Mouse (Mus musculus): ENCODE data around the gene Erbb2. TPM values are rescaled to one million over a fixed set of nuclear protein-coding genes. Genes with fewer than 3 reads are reported as not detected.

Erbb2 gene
- polyA plus RNA-seq, 1 experiment, result 3.0 TPM

GRCm38 (mm10) chr11:98384721-98385637 lies 27.3 kb upstream of the Erbb2 start:
- no peak for DNase-seq (ENCODE audit: extremely low spot score in 1 of 2, low spot score in 1 of 2)

- DNase-seq (ENCODE audit: extremely low spot score in 1 of 2, low spot score in 1 of 2), result no peak
Measured at GRCm38 (mm10) chr11:98385638-98386585, 26.4 kb upstream of the Erbb2 start, which contains the start of gene Pnmt. Gene Pnmt (plus strand): TSS chr11:98386450.

- no peak for DNase-seq (ENCODE audit: extremely low spot score in 1 of 2, low spot score in 1 of 2)
Measured at GRCm38 (mm10) chr11:98386596-98386995, 25.7 kb upstream of the Erbb2 start.

- no peak for DNase-seq (ENCODE audit: extremely low spot score in 1 of 2, low spot score in 1 of 2)
Measured at GRCm38 (mm10) chr11:98387056-98387577, 25.2 kb upstream of the Erbb2 start.

- no peak for DNase-seq (ENCODE audit: extremely low spot score in 1 of 2, low spot score in 1 of 2)
Measured at GRCm38 (mm10) chr11:98388282-98388681, 24.0 kb upstream of the Erbb2 start.

GRCm38 (mm10) chr11:98389221-98389780 lies 23.0 kb upstream of the Erbb2 start:
- peak in 1 of 2 experiments; percentile 83 for DNase-seq (ENCODE audit: extremely low spot score in 1 of 2, low spot score in 1 of 2)

GRCm38 (mm10) chr11:98390141-98390540 lies 22.1 kb upstream of the Erbb2 start:
- DNase-seq (ENCODE audit: extremely low spot score in 1 of 2, low spot score in 1 of 2), result no peak

GRCm38 (mm10) chr11:98392034-98392433 lies 20.2 kb upstream of the Erbb2 start:
- DNase-seq (ENCODE audit: extremely low spot score in 1 of 2, low spot score in 1 of 2), result no peak

- no peak for DNase-seq (ENCODE audit: extremely low spot score in 1 of 2, low spot score in 1 of 2)
Measured at GRCm38 (mm10) chr11:98392645-98393044, 19.6 kb upstream of the Erbb2 start.

- DNase-seq (ENCODE audit: extremely low spot score in 1 of 2, low spot score in 1 of 2), result no peak
Measured at GRCm38 (mm10) chr11:98393317-98393716, 19.0 kb upstream of the Erbb2 start.

- no peak for DNase-seq (ENCODE audit: extremely low spot score in 1 of 2, low spot score in 1 of 2)
Measured at GRCm38 (mm10) chr11:98394301-98394700, 18.0 kb upstream of the Erbb2 start.

- no peak for DNase-seq (ENCODE audit: extremely low spot score in 1 of 2, low spot score in 1 of 2)
Measured at GRCm38 (mm10) chr11:98395041-98395440, 17.2 kb upstream of the Erbb2 start.

- no peak for DNase-seq (ENCODE audit: extremely low spot score in 1 of 2, low spot score in 1 of 2)
Measured at GRCm38 (mm10) chr11:98397946-98398345, 14.3 kb upstream of the Erbb2 start.

GRCm38 (mm10) chr11:98400161-98400726 lies 12.0 kb upstream of the Erbb2 start, which contains the start of gene Pgap3:
Gene Pgap3 (minus strand): TSS chr11:98400490.
- DNase-seq (ENCODE audit: extremely low spot score in 1 of 2, low spot score in 1 of 2), result peak; percentile 86 to 89

- no peak for DNase-seq (ENCODE audit: extremely low spot score in 1 of 2, low spot score in 1 of 2)
Measured at GRCm38 (mm10) chr11:98400816-98401215, 11.5 kb upstream of the Erbb2 start.

- DNase-seq (ENCODE audit: extremely low spot score in 1 of 2, low spot score in 1 of 2), result no peak
Measured at GRCm38 (mm10) chr11:98406621-98407020, 5.6 kb upstream of the Erbb2 start.

- DNase-seq (ENCODE audit: extremely low spot score in 1 of 2, low spot score in 1 of 2), result no peak
Measured at GRCm38 (mm10) chr11:98408872-98409271, 3.4 kb upstream of the Erbb2 start.

GRCm38 (mm10) chr11:98409341-98409822 lies 2.9 kb upstream of the Erbb2 start:
- DNase-seq (ENCODE audit: extremely low spot score in 1 of 2, low spot score in 1 of 2), result no peak

- no peak for DNase-seq (ENCODE audit: extremely low spot score in 1 of 2, low spot score in 1 of 2)
Measured at GRCm38 (mm10) chr11:98412797-98413301, 579 bp downstream of the Erbb2 start.

GRCm38 (mm10) chr11:98413731-98414130 lies 1.5 kb downstream of the Erbb2 start:
- DNase-seq (ENCODE audit: extremely low spot score in 1 of 2, low spot score in 1 of 2), result no peak
